Mouse (Mus musculus): ENCODE measurements around the gene Frs2.

GRCm38 (mm10) chr10:117173111-117173510, 24.8 kb upstream of the Frs2 start:
- TF ChIP-seq CTCF (IDR thresholded peaks at IDR 0.05; ENCODE audit: borderline replicate concordance, insufficient read depth, low read depth, low read length) (no peak), POLR2A (IDR thresholded peaks at IDR 0.05; ENCODE audit: borderline replicate concordance, insufficient read depth, low read length) (no peak)

All from cerebellum, adult 2 months (tissue).